Mouse (Mus musculus): Measurements from ENCODE around the gene Wipf2.

Wipf2 gene

GRCm38 (mm10) chr11:98942923-98943641, 79.6 kb downstream of the Wipf2 start:
- DNase-seq (ENCODE audit: low read depth, low spot score) = no peak

DNA sequence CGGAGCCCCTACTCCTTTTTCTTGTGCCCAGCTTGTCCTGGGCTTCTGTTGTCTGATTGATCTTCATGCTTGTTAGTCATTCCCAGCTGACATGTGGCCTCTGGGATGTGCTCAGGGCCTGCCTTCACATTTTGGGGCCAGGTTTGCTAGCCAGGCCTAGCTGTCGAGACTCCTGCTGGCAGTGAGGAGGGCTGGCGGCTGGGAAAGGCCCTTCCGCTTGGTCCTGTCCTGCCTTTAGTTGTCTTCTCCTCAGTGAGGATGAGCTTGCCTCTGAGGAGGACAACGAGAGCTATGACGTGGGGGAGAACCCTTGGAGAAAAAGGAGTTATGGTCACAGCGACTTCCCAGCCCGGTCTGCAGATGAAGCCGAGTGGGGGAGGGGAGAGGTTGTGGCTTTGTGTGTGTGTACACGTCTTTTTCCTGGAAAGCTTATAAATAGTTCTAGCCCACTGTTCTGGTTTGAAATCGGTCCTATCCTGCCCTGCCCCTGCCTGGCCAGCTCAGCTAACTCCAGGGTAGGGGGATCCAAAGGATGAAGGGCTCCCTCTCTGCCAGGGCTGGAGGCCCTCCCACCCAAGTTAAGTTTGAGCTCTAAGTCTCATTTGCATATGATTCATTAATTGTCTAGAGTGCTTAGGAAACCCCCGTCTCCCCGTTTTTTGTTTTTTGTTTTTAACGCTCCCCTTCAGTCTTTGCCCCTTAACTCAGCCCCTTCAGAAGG, 80.5 kb downstream of the Wipf2 start:
- no peak for DNase-seq (ENCODE audit: low read depth, low spot score)

DNA sequence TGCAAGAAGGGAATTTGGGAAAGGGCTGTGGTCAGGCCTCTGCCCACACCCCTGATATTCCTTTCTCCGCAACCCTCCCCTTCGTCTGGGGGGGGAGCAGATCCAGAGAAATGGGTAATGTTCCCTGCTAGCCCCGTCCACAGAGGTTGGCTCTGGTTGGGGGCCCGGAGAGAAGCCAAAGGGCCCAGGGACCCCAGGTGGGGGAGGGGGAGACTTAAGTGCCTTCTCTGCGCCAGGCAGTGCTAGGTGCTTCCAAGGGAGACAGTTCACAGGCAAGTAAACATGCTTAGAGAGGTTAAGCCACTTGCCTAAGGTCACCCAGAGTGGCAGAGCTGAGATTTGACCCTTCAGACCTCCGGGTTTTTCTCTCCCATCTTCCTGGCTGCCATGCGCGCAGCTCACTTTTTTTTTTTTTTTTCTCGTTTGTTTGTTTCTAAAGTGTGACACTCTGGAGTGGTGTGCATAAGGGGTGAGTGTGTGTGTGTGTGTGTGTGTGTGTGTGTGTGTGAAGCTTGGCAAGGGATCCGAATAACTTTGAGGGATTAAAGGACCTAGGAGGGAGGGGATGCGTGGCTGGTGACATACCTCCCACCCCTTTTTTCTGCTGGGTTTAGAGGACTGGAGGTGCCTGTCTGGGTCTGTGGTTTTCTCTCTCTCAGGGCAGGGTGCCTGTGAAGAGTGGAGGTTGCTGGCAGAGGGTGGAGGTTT, 81.6 kb downstream of the Wipf2 start:
- no peak for DNase-seq (ENCODE audit: low read depth, low spot score)

- no peak for DNase-seq (ENCODE audit: low read depth, low spot score)
Measured at GRCm38 (mm10) chr11:98945605-98945977, 82.2 kb downstream of the Wipf2 start.

DNA sequence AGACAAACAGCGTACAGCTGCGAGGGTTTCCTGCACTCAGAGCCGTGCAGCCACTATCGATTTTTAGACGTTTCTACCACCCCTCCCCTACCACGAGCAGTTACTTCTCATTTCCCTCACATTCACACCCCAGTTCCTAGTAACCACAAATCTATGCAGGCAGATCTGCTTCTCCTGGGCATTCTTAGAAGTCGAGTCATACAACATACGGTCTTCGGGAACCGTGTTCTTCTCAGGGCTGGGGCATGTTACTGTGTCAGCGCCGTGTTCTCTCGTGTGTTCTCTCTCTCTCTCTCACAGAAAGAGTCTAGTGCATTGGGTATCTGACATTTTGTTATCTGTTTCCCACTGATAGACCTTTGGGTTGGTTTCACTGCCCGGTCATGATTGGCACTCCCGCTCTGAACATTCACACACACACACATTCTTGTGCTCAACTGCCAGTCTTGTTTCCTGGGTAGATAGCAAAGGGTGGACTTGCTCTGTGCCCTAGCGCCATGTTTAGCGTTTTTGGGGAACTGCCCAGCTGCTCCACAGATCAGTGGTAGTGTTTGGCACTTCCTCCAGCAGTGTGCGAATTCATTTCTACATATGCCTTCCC, 84.6 kb downstream of the Wipf2 start:
- DNase-seq (ENCODE audit: low read depth, low spot score) = no peak

GRCm38 (mm10) chr11:98949242-98949957, 86.0 kb downstream of the Wipf2 start:
- DNase-seq (ENCODE audit: low read depth, low spot score) = no peak

GRCm38 (mm10) chr11:98949958-98950460, 86.6 kb downstream of the Wipf2 start:
- DNase-seq (ENCODE audit: low read depth, low spot score) = no peak

GRCm38 (mm10) chr11:98950484-98950883, 87.0 kb downstream of the Wipf2 start:
- no peak for DNase-seq (ENCODE audit: low read depth, low spot score)

DNA sequence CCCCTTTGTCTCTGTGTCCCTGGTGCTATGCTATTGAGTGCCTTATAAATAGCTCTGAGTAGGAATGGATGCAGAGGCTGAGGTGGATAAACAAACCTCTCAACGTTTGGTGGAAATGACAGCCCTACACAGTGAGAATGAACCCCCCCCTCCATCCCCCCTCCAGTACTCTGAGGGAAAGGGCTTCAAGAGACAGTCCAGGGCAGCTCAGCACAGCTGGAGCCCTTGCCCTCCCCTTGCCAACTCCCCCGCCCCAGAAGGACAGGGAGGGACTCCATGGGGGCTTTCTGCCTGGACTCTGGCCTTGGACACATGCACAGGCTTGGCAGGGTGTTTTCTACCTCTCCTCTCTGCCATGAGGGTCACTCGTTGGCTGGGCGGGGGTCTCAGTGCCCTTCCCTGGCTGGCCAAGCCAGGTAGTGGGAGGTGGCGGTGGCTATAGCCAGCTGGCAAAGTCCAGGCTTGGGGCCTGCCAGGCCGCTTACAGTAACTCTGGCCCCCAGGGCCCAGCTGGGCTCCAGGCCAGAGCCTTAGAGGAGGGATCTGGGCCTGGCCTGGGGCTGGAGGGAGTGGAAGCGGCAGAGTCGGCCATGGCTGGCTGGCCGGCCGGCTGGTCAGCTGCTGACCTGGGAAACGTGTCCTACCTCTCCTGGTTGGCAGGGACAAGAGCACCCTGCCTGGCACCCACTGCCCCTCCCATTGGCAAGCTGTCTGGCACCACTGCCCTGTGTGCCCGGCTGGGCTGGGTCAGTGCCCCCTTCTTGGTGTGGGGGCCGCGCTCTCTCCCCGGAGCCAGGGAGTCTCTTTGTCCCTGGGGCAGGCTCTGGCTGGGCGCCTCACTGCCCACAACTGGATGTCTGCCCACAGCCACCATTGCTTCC, 87.8 kb downstream of the Wipf2 start:
- DNase-seq (ENCODE audit: low read depth, low spot score) = no peak

DNA sequence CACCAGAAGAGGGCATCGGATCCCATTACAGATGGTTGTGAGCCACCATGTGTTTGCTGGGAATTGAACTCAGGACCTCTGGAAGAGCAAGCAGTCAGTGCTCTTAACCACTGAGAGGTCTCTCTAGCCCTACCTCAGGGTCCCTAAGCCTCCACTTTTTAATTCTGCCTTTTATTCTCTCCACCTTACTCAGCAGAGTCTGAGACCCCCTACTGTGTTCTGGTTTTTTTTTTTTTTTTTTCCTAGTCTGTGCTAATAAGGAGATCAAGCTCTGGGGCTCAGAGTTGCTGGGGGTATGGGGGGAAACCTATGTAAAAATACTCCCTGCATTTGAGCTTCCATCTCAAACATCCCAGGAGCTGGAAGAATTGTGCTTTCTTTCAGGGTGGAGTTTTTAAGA, 88.7 kb downstream of the Wipf2 start:
- DNase-seq (ENCODE audit: low read depth, low spot score) = no peak

- no peak for DNase-seq (ENCODE audit: low read depth, low spot score)
Measured at GRCm38 (mm10) chr11:98952736-98953135, 89.3 kb downstream of the Wipf2 start.

GRCm38 (mm10) chr11:98953361-98953760, 89.9 kb downstream of the Wipf2 start:
- no peak for DNase-seq (ENCODE audit: low read depth, low spot score)

GRCm38 (mm10) chr11:98953835-98954320, 90.4 kb downstream of the Wipf2 start:
- no peak for DNase-seq (ENCODE audit: low read depth, low spot score)

GRCm38 (mm10) chr11:98954373-98954772, 90.9 kb downstream of the Wipf2 start:
- DNase-seq (ENCODE audit: low read depth, low spot score) = no peak
